Mouse (Mus musculus) bone marrow macrophage, adult 2 months (primary cell): ENCODE results near the gene Cdh12. TPM values are rescaled to one million over a fixed set of nuclear protein-coding genes. Genes with fewer than 3 reads are reported as not detected.
"Not testable (repeated sequence)": the region's sequence is repeated elsewhere in the genome, so short reads cannot be mapped to it uniquely, and the experiment has no call there.

ENCODE experiments used
- H3K27ac ChIP-seq: 2 replicates; pipeline ENCODE4 v1.5.1; 2012; ENCODE audit warnings: low read depth, low read length; ENCODE audit not compliant: insufficient read depth
- H3K4me1 ChIP-seq: 2 replicates; pipeline ENCODE4 v1.6.1; 2012; ENCODE audit warnings: low read length; ENCODE audit not compliant: control insufficient read depth, insufficient read depth
- H3K4me3 ChIP-seq: 2 replicates; pipeline ENCODE4 v1.5.1; 2012; ENCODE audit warnings: mild to moderate bottlenecking, low read length, moderate library complexity; ENCODE audit not compliant: insufficient read depth
- CTCF ChIP-seq: IDR thresholded peaks from 2 replicates; pipeline ENCODE4 v1.5.1; 2012; ENCODE audit warnings: low read depth, mild to moderate bottlenecking, low read length, moderate library complexity
- POLR2A ChIP-seq: IDR thresholded peaks from 2 replicates; pipeline ENCODE4 v1.6.1; 2012; ENCODE audit warnings: mild to moderate bottlenecking, low read depth, low read length, borderline replicate concordance
- polyA plus RNA-seq: library from polyadenylated mRNA; stranded (reverse); fragments of >200 nt; gene quantifications from 2 replicates; pipeline ENCODE4 v1.2.4, GENCODE M21; 2012; ENCODE audit not compliant: missing spikeins, insufficient read depth, insufficient read length

The Cdh12 gene
- polyA plus RNA-seq, 1 experiment, result not detected

DNA sequence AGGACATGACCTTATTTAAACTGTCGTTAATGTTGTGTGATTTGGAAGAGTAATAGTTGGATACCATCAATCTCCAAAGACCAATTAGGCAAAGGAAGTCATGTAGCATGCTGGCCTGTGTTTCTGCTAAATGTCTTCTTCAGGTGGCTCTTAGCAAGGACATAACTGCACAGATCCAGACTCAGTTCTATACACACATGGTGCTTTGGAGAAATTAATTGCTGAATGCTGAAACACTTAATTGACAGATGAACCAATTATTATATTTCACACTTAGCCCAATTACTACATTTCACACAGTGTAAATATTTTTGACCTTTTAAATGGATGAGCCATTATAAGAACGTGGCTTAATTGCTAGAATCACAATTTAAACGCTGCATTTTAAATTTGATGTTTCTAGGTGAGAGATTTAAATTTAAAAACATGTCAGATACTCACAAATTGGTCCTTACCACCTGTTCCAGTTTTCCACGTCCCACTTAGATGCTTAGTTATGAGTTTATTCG, 133.6 kb downstream of the Cdh12 start:
- TF ChIP-seq POLR2A (no peak), CTCF (no peak)
- Histone ChIP-seq H3K4me1 (no peaks in the 10 kb centered on the region), H3K4me3 (no peak overlapping the region), H3K27ac (no peak overlapping the region)

- no peaks in the 10 kb centered on the region for H3K4me1 ChIP-seq
- H3K4me3 ChIP-seq, result no peak overlapping the region
- TF ChIP-seq CTCF (no peak), POLR2A (no peak)
- H3K27ac ChIP-seq, result no peak overlapping the region
Measured at GRCm38 (mm10) chr15:20591599-20591998, 142.5 kb downstream of the Cdh12 start.

- not testable (repeated sequence) for H3K4me3 ChIP-seq, H3K27ac ChIP-seq, H3K4me1 ChIP-seq
Measured at GRCm38 (mm10) chr15:20605751-20606150, 156.7 kb downstream of the Cdh12 start.

- TF ChIP-seq CTCF (no peak), POLR2A (no peak)
- H3K4me3 ChIP-seq, result no peak overlapping the region
- H3K27ac ChIP-seq, result no peak overlapping the region
- H3K4me1 ChIP-seq, result no peaks in the 10 kb centered on the region
Measured at GRCm38 (mm10) chr15:20634593-20634992, 185.5 kb downstream of the Cdh12 start.

- TF ChIP-seq CTCF (no peak), POLR2A (no peak)
- Histone ChIP-seq H3K27ac (no peak overlapping the region), H3K4me1 (no peaks in the 10 kb centered on the region)
Measured at GRCm38 (mm10) chr15:20639155-20639554, 190.1 kb downstream of the Cdh12 start.

GRCm38 (mm10) chr15:20642905-20643414, 193.9 kb downstream of the Cdh12 start:
- Histone ChIP-seq H3K27ac (no peak overlapping the region), H3K4me3 (no peak overlapping the region), H3K4me1 (no peaks in the 10 kb centered on the region)
- TF ChIP-seq POLR2A, result no peak
- no peak for TF ChIP-seq CTCF

More at GRCm38 (mm10) chr15:20639155-20639554, 190.1 kb downstream of the Cdh12 start:
- H3K4me3 ChIP-seq, result no peak overlapping the region

- Histone ChIP-seq H3K27ac (no peak overlapping the region), H3K4me1 (no peaks in the 10 kb centered on the region), H3K4me3 (no peak overlapping the region)
- TF ChIP-seq CTCF, result no peak
- no peak for TF ChIP-seq POLR2A
Measured at GRCm38 (mm10) chr15:20660221-20660620, 211.2 kb downstream of the Cdh12 start.

DNA sequence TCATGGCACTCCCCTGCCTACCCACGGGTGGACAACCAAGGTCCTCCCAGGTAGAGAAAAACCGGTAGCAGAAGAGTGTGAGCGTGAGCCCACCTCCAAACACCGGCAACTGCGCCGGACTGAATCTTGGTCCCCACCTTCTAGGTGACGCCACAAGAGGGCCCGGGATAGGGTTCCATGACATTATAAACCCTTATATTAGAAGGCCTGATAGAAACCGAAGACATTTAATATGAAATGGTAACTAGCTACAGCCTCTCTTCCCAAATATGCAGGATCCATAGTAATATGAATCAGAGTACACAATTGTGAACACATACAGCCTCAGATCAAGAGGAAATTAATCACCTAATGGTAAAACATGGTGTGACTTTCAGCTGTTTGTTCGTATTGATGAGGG, 217.6 kb downstream of the Cdh12 start, which contains the start of gene Acot10:
Acot10 (minus strand) TSS at position 101 of the 400 bp plus-strand sequence.
- H3K27ac ChIP-seq, result no peak within 1 kb of the TSS
- H3K4me3 ChIP-seq, result no peak within 1 kb of the TSS
- no peaks in the 10 kb centered on the region for H3K4me1 ChIP-seq
- no peak for TF ChIP-seq CTCF

GRCm38 (mm10) chr15:20667350-20667749, 218.3 kb downstream of the Cdh12 start:
- Histone ChIP-seq H3K4me1 (no peaks in the 10 kb centered on the region), H3K27ac (no peak overlapping the region), H3K4me3 (no peak overlapping the region)
- TF ChIP-seq POLR2A (no peak), CTCF (no peak)

GRCm38 (mm10) chr15:20667989-20668388, 218.9 kb downstream of the Cdh12 start:
- no peak overlapping the region for H3K27ac ChIP-seq
- H3K4me3 ChIP-seq, result no peak overlapping the region
- TF ChIP-seq CTCF (no peak), POLR2A (no peak)
- H3K4me1 ChIP-seq, result no peaks in the 10 kb centered on the region

GRCm38 (mm10) chr15:20669507-20669906, 220.4 kb downstream of the Cdh12 start:
- not testable (repeated sequence) for H3K4me3 ChIP-seq, H3K4me1 ChIP-seq

More at GRCm38 (mm10) chr15:20669507-20669906, 220.4 kb downstream of the Cdh12 start:
- not testable (repeated sequence) for H3K27ac ChIP-seq
